Mouse (Mus musculus) midbrain, embryonic 13.5 days (tissue): Measurements from ENCODE around the gene Calr3. TPM values are rescaled to one million over a fixed set of nuclear protein-coding genes. Genes with fewer than 3 reads are reported as not detected.

ENCODE experiments used
- ATAC-seq: fragments of 200-750 bp; cut with Nextera tagmentation; 2 replicates; pipeline ENCODE4 v1.8.0; 2017; ENCODE audit warnings: mild to moderate bottlenecking, moderate TSS enrichment, moderate library complexity
- H3K27ac ChIP-seq: fragments of 300-500 bp; sonication (generic); 2 replicates; pipeline ENCODE4 v1.5.1; 2015; ENCODE audit warnings: inconsistent platforms, mild to moderate bottlenecking, moderate library complexity
- H3K27me3 ChIP-seq: fragments of 300-500 bp; sonication (generic); 2 replicates; pipeline ENCODE4 v1.6.1; 2015; ENCODE audit warnings: mild to moderate bottlenecking, inconsistent platforms
- H3K36me3 ChIP-seq: fragments of 300-500 bp; sonication (generic); 2 replicates; pipeline ENCODE4 v1.6.1; 2015; ENCODE audit warnings: mild to moderate bottlenecking, inconsistent platforms
- H3K4me1 ChIP-seq: fragments of 300-500 bp; sonication (generic); replicated peaks from 2 replicates; pipeline ENCODE4 v1.6.1; 2015; ENCODE audit warnings: inconsistent platforms
- H3K4me2 ChIP-seq: fragments of 300-500 bp; sonication (generic); replicated peaks from 2 replicates; pipeline ENCODE4 v1.6.1; 2015; ENCODE audit warnings: moderate library complexity, mild to moderate bottlenecking, inconsistent platforms
- H3K4me3 ChIP-seq: fragments of 300-500 bp; sonication (generic); replicated peaks from 2 replicates; pipeline ENCODE4 v1.5.1; 2015; ENCODE audit warnings: mild to moderate bottlenecking, inconsistent platforms
- H3K9ac ChIP-seq: fragments of 300-500 bp; sonication (generic); replicated peaks from 2 replicates; pipeline ENCODE4 v1.6.1; 2015; ENCODE audit warnings: mild to moderate bottlenecking, inconsistent platforms
- H3K9me3 ChIP-seq: fragments of 300-500 bp; sonication (generic); 2 replicates; pipeline ENCODE4 v1.6.1; 2016; ENCODE audit warnings: mild to moderate bottlenecking, inconsistent platforms
- WGBS: fragments of 180-500 bp; shearing (Covaris S2); methylation state at CpG from one replicate; pipeline ENCODE4 v1.1.7; 2015; 5-methylcytosine and 5-hydroxymethylcytosine counted together
- polyA plus RNA-seq: library from polyadenylated mRNA; unstranded; fragments of >200 nt; fragmentation: Nextera tagmentation; extraction: Ambion mirVana; gene quantifications from 2 replicates; pipeline ENCODE4 v1.2.1, GENCODE M21; 2015

Calr3 gene
- polyA plus RNA-seq, 1 experiment from 2014 or later, result 1.7 TPM

GRCm38 (mm10) chr8:72464211-72464610 lies 20.5 kb upstream of the Calr3 start:
- Histone ChIP-seq H3K4me3 (no peak overlapping the region), H3K4me1 (no peaks in the 10 kb centered on the region), H3K9me3 (no peaks in the 10 kb centered on the region), H3K36me3 (peaks cover 99% of the 10 kb centered on the region), H3K27ac (no peak overlapping the region), H3K27me3 (no peaks in the 10 kb centered on the region), H3K4me2 (no peak overlapping the region), H3K9ac (no peak overlapping the region)
- ATAC-seq, result no peak
- 96% methylated on average over 10 of the region's 10 CpGs for WGBS

GRCm38 (mm10) chr8:72459881-72460533 lies 16.3 kb upstream of the Calr3 start:
- WGBS, result 91% methylated on average over 4 of the region's 4 CpGs

GRCm38 (mm10) chr8:72458457-72458856 lies 14.8 kb upstream of the Calr3 start:
- peaks cover 86% of the 10 kb centered on the region for H3K36me3 ChIP-seq
- H3K4me3 ChIP-seq, result no peak overlapping the region
- H3K27me3 ChIP-seq, result no peaks in the 10 kb centered on the region
- H3K4me2 ChIP-seq, result no peak overlapping the region
- ATAC-seq, result no peak
- 93% methylated on average over 6 of the region's 6 CpGs for WGBS
- 0 out of 2 replicates have a peak, but pooled peaks cover 5% of the 10 kb centered on the region for H3K9me3 ChIP-seq
- no peaks in the 10 kb centered on the region for H3K4me1 ChIP-seq
- H3K9ac ChIP-seq, result no peak overlapping the region
- H3K27ac ChIP-seq, result no peak overlapping the region

More at GRCm38 (mm10) chr8:72459881-72460533, 16.3 kb upstream of the Calr3 start:
- ATAC-seq, result no peak
- no peak overlapping the region for H3K27ac ChIP-seq
- H3K4me2 ChIP-seq, result no peak overlapping the region
- no peaks in the 10 kb centered on the region for H3K9me3 ChIP-seq
- no peak overlapping the region for H3K4me3 ChIP-seq
- no peaks in the 10 kb centered on the region for H3K27me3 ChIP-seq
- peaks cover 86% of the 10 kb centered on the region for H3K36me3 ChIP-seq
- no peaks in the 10 kb centered on the region for H3K4me1 ChIP-seq
- no peak overlapping the region for H3K9ac ChIP-seq

- 89% methylated on average over 3 of the region's 3 CpGs for WGBS
- no peak overlapping the region for H3K9ac ChIP-seq
- H3K4me3 ChIP-seq, result no peak overlapping the region
- H3K4me1 ChIP-seq, result no peaks in the 10 kb centered on the region
- H3K4me2 ChIP-seq, result no peak overlapping the region
- no peak for ATAC-seq
- H3K36me3 ChIP-seq, result peaks cover 86% of the 10 kb centered on the region
- H3K9me3 ChIP-seq, result 0 out of 2 replicates have a peak, but pooled peaks cover 5% of the 10 kb centered on the region
- H3K27ac ChIP-seq, result no peak overlapping the region
- H3K27me3 ChIP-seq, result no peaks in the 10 kb centered on the region
Observed at GRCm38 (mm10) chr8:72457806-72458205, 14.1 kb upstream of the Calr3 start.

GRCm38 (mm10) chr8:72455317-72455716 lies 11.6 kb upstream of the Calr3 start:
- no peak for ATAC-seq
- Histone ChIP-seq H3K27me3 (no peaks in the 10 kb centered on the region), H3K27ac (no peak overlapping the region), H3K36me3 (peaks cover 82% of the 10 kb centered on the region), H3K4me1 (no peaks in the 10 kb centered on the region), H3K4me2 (no peak overlapping the region), H3K4me3 (no peak overlapping the region), H3K9ac (no peak overlapping the region), H3K9me3 (0 out of 2 replicates have a peak, but pooled peaks cover 5% of the 10 kb centered on the region)
- WGBS, result 92% methylated on average over 4 of the region's 4 CpGs

GRCm38 (mm10) chr8:72453904-72454303 lies 10.2 kb upstream of the Calr3 start:
- Histone ChIP-seq H3K27ac (no peak overlapping the region), H3K36me3 (peaks cover 82% of the 10 kb centered on the region), H3K4me3 (no peak overlapping the region), H3K4me1 (no peaks in the 10 kb centered on the region), H3K9me3 (0 out of 2 replicates have a peak, but pooled peaks cover 5% of the 10 kb centered on the region), H3K9ac (no peak overlapping the region), H3K4me2 (no peak overlapping the region), H3K27me3 (no peaks in the 10 kb centered on the region)
- ATAC-seq, result no peak
- WGBS, result 93% methylated on average over 2 of the region's 2 CpGs

- Histone ChIP-seq H3K9ac (no peak overlapping the region), H3K4me1 (peaks cover 8% of the 10 kb centered on the region), H3K4me2 (no peak overlapping the region), H3K9me3 (0 out of 2 replicates have a peak, but pooled peaks cover 5% of the 10 kb centered on the region), H3K4me3 (no peak overlapping the region), H3K27ac (no peak overlapping the region), H3K27me3 (no peaks in the 10 kb centered on the region), H3K36me3 (peaks cover 82% of the 10 kb centered on the region)
- WGBS, result 90% methylated on average over 8 of the region's 8 CpGs
- ATAC-seq, result no peak
Observed at GRCm38 (mm10) chr8:72451516-72451915, 7.8 kb upstream of the Calr3 start.

- Histone ChIP-seq H3K36me3 (peaks cover 28% of the 10 kb centered on the region), H3K4me3 (no peak overlapping the region), H3K4me1 (peaks cover 28% of the 10 kb centered on the region), H3K9ac (no peak overlapping the region), H3K27me3 (no peaks in the 10 kb centered on the region), H3K27ac (no peak overlapping the region), H3K4me2 (no peak overlapping the region), H3K9me3 (no peaks in the 10 kb centered on the region)
- 95% methylated on average over 6 of the region's 6 CpGs for WGBS
- ATAC-seq, result no peak
Observed at GRCm38 (mm10) chr8:72445071-72445470, 1.4 kb upstream of the Calr3 start.

GRCm38 (mm10) chr8:72443994-72444350 lies 302 bp upstream of the Calr3 start:
- peaks cover 28% of the 10 kb centered on the region for H3K4me1 ChIP-seq
- 0 out of 2 replicates have a peak, but pooled peaks have one; percentile 0 for ATAC-seq
- 34% methylated on average over 6 of the region's 6 CpGs for WGBS
- peaks cover 17% of the 10 kb centered on the region for H3K36me3 ChIP-seq
- H3K4me3 ChIP-seq, result peak overlapping the region; percentile 48
- peak overlapping the region; percentile 39; the same call in 1 of the 2 replicates for H3K27ac ChIP-seq
- H3K27me3 ChIP-seq, result no peaks in the 10 kb centered on the region
- H3K9ac ChIP-seq, result peak overlapping the region; percentile 78
- H3K9me3 ChIP-seq, result no peaks in the 10 kb centered on the region
- peak overlapping the region; percentile 67 for H3K4me2 ChIP-seq

- Histone ChIP-seq H3K27me3 (no peaks in the 10 kb centered on the region), H3K4me2 (no peak overlapping the region), H3K4me1 (peaks cover 3% of the 10 kb centered on the region), H3K27ac (no peak overlapping the region), H3K9me3 (no peaks in the 10 kb centered on the region), H3K36me3 (no peaks in the 10 kb centered on the region), H3K4me3 (no peak overlapping the region), H3K9ac (no peak overlapping the region)
- 72% methylated on average over 8 of the region's 8 CpGs for WGBS
- ATAC-seq, result no peak
Observed at GRCm38 (mm10) chr8:72438248-72439015, 5.2 kb downstream of the Calr3 start.

GRCm38 (mm10) chr8:72434952-72435351 lies 8.7 kb downstream of the Calr3 start:
- no peak overlapping the region for H3K4me3 ChIP-seq
- no peaks in the 10 kb centered on the region for H3K9me3 ChIP-seq
- no peak for ATAC-seq
- H3K27ac ChIP-seq, result no peak overlapping the region
- H3K27me3 ChIP-seq, result no peaks in the 10 kb centered on the region
- no peaks in the 10 kb centered on the region for H3K4me1 ChIP-seq
- H3K36me3 ChIP-seq, result no peaks in the 10 kb centered on the region
- WGBS, result 61% methylated on average over 2 of the region's 2 CpGs
- no peak overlapping the region for H3K4me2 ChIP-seq
- no peak overlapping the region for H3K9ac ChIP-seq

GRCm38 (mm10) chr8:72429676-72430075 lies 14.0 kb downstream of the Calr3 start:
- H3K27ac ChIP-seq, result no peak overlapping the region
- no peaks in the 10 kb centered on the region for H3K9me3 ChIP-seq
- H3K36me3 ChIP-seq, result no peaks in the 10 kb centered on the region
- H3K4me2 ChIP-seq, result no peak overlapping the region
- no peak overlapping the region for H3K9ac ChIP-seq
- no peak for ATAC-seq
- no peaks in the 10 kb centered on the region for H3K27me3 ChIP-seq
- no peaks in the 10 kb centered on the region for H3K4me1 ChIP-seq
- WGBS, result 56% methylated on average over 13 of the region's 13 CpGs
- no peak overlapping the region for H3K4me3 ChIP-seq
